ENCODE assay signal across 8 mouse cellular contexts in genomic region chr17:48097743-48098527, GRCm38 (mm10). TPM values are rescaled to one million over a fixed set of nuclear protein-coding genes. Genes with fewer than 3 reads are reported as not detected.
DNase-seq lines count a peak whose midpoint lies in the region; ATAC-seq and TF ChIP-seq lines count a peak whose summit lies in the region.

No protein-coding gene starts in this region.

- H3K27me3 ChIP-seq in forebrain, embryonic 16.5 days (replicated peaks; ENCODE audit: control insufficient read depth, insufficient read depth, low read length), result peaks cover 48% of the 10 kb centered on the region
- peaks cover 68% of the 10 kb centered on the region for H3K27me3 ChIP-seq in liver, embryonic 14.5 days (ENCODE audit: control insufficient read depth, insufficient read depth, low read length)

- 0 out of 2 replicates have a peak, but pooled peaks cover 2% of the 10 kb centered on the region for H3K9me3 ChIP-seq in forebrain, embryonic 16.5 days (ENCODE audit: control insufficient read depth, low read length)
- no peaks in the 10 kb centered on the region; the same call in 1 of the 2 replicates for H3K9me3 ChIP-seq in liver, embryonic 14.5 days (ENCODE audit: control insufficient read depth, low read length)

- no peak for TF ChIP-seq CTCF in liver, embryonic 14.5 days (IDR thresholded peaks at IDR 0.05; ENCODE audit: low read depth)

- peak overlapping the region; percentile 39 for H3K9ac ChIP-seq in forebrain, embryonic 16.5 days (replicated peaks; ENCODE audit: low read depth, low read length)
- H3K9ac ChIP-seq in liver, embryonic 14.5 days (replicated peaks), result no peak overlapping the region

- H3K36me3 ChIP-seq in forebrain, embryonic 16.5 days (ENCODE audit: control insufficient read depth, insufficient read depth), result no peaks in the 10 kb centered on the region
- H3K36me3 ChIP-seq in liver, embryonic 14.5 days (replicated peaks; ENCODE audit: control insufficient read depth, insufficient read depth, low read depth), result no peaks in the 10 kb centered on the region

- peak overlapping the region; percentile 30 for H3K4me3 ChIP-seq in forebrain, embryonic 16.5 days (replicated peaks; ENCODE audit: low read length)
- H3K4me3 ChIP-seq in liver, embryonic 14.5 days (ENCODE audit: insufficient read depth in 1 of 2, low read depth in 2 of 2, low read length in 2 of 2), result no peak overlapping the region

- ATAC-seq in forebrain, embryonic 16.5 days, result no peak
- peak; percentile 60 for ATAC-seq in liver, embryonic 14.5 days (ENCODE audit: insufficient read depth)

- DNase-seq in urinary bladder, postnatal 25 days (ENCODE audit: low spot score), result peak; percentile 6
- no peak for DNase-seq in urinary bladder, postnatal 36 days (ENCODE audit: low spot score in 2 of 2)
- no peak for DNase-seq in liver, embryonic 14.5 days (ENCODE audit: low read depth in 3 of 3, low spot score in 3 of 3)
- DNase-seq in yolk sac, embryonic 10.5 days (ENCODE audit: low spot score), result peak; percentile 91
- DNase-seq in gastrocnemius, postnatal 4 days (ENCODE audit: low spot score in 2 of 2), result no peak
- no peak for DNase-seq in cerebellum, postnatal 36 days
- no peak for DNase-seq in cerebellum, adult 9-11 months

- peaks cover 35% of the 10 kb centered on the region for H3K4me1 ChIP-seq in forebrain, embryonic 16.5 days (replicated peaks; ENCODE audit: control insufficient read depth, insufficient read depth, low read length)
- peaks cover 0 to 2% of the 10 kb centered on the region in 2 experiments; a peak in 1 of 4 replicates for H3K4me1 ChIP-seq in liver, embryonic 14.5 days (replicated peaks; ENCODE audit: control insufficient read depth in 2 of 2, insufficient read depth in 2 of 2, low read length in 1 of 2)

- WGBS in forebrain, embryonic 16.5 days, result under 1% methylated on average over 43 of the region's 43 CpGs
- WGBS in liver, embryonic 14.5 days (ENCODE audit: insufficient replicate concordance), result under 1% methylated on average over 36 of the region's 43 CpGs

- no peak for TF ChIP-seq EP300 in liver, embryonic 14.5 days (IDR thresholded peaks at IDR 0.05; ENCODE audit: low read depth)

- peak overlapping the region; percentile 49 for H3K4me2 ChIP-seq in forebrain, embryonic 16.5 days (ENCODE audit: low read length)
- H3K4me2 ChIP-seq in liver, embryonic 14.5 days (ENCODE audit: low read depth), result peak overlapping the region; percentile 41

- no peak overlapping the region for H3K27ac ChIP-seq in forebrain, embryonic 16.5 days (ENCODE audit: low read length)
- H3K27ac ChIP-seq in liver, embryonic 14.5 days, result no peak overlapping the region

RNA-seq across cellular contexts. Expression of gene 1700067P10Rik, which starts 8.8 kb away (rescaled TPM):
- polyA plus RNA-seq in forebrain, embryonic 16.5 days (2015; fragmentation: Nextera tagmentation; extraction: Ambion mirVana), result not detected in 2 replicates
- not detected in 2 replicates for polyA plus RNA-seq in liver, embryonic 14.5 days (2012; rRNA removed)
- not detected in 2 replicates for polyA plus RNA-seq in liver, embryonic 14.5 days (2014; fragmentation: Nextera tagmentation; extraction: Ambion mirVana)
- total RNA-seq in gastrocnemius, postnatal 4 days (2021), result not detected

RNA-seq across cellular contexts. Expression of gene 9830107B12Rik, which starts 48.1 kb away (rescaled TPM):
- polyA plus RNA-seq in forebrain, embryonic 16.5 days (2015; fragmentation: Nextera tagmentation; extraction: Ambion mirVana), result not detected in 2 replicates
- polyA plus RNA-seq in liver, embryonic 14.5 days (2012; rRNA removed), result 0.08 and 0.19 TPM in 2 replicates
- polyA plus RNA-seq in liver, embryonic 14.5 days (2014; fragmentation: Nextera tagmentation; extraction: Ambion mirVana), result 0.18 and 0.33 TPM in 2 replicates
- total RNA-seq in gastrocnemius, postnatal 4 days (2021), result under 1 TPM; 0.10 to 0.13 TPM

RNA-seq across cellular contexts. Expression of gene 1700122O11Rik, which starts 59.8 kb away (rescaled TPM):
- polyA plus RNA-seq in forebrain, embryonic 16.5 days (2015; fragmentation: Nextera tagmentation; extraction: Ambion mirVana), result not detected in 2 replicates
- not detected in 2 replicates for polyA plus RNA-seq in liver, embryonic 14.5 days (2012; rRNA removed)
- not detected in 2 replicates for polyA plus RNA-seq in liver, embryonic 14.5 days (2014; fragmentation: Nextera tagmentation; extraction: Ambion mirVana)
- total RNA-seq in gastrocnemius, postnatal 4 days (2021), result not detected

Comparison
In these comparisons a context has a peak if more than half of its experiments do, and no peak if none do; other contexts are left out.
1. DNase-seq: peak in urinary bladder, postnatal 25 days (single experiment) and yolk sac, embryonic 10.5 days (single experiment); none in urinary bladder, postnatal 36 days (0 of 2), liver, embryonic 14.5 days (0 of 3), gastrocnemius, postnatal 4 days (0 of 2), cerebellum, postnatal 36 days (0 of 2) and cerebellum, adult 9-11 months (single experiment).